Mouse (Mus musculus) embryonic fibroblast, embryonic 13.5 days (primary cell): ENCODE results near the gene Ppp2r1b.

Source experiments
- CTCF ChIP-seq: IDR thresholded peaks from 2 replicates; pipeline ENCODE4 v1.5.1; 2011; ENCODE audit warnings: mild to moderate bottlenecking, control low read depth, low read length, moderate library complexity, borderline replicate concordance; ENCODE audit not compliant: insufficient read depth
- POLR2A ChIP-seq: IDR thresholded peaks from 2 replicates; pipeline ENCODE4 v1.6.1; 2011; ENCODE audit warnings: low read depth, mild to moderate bottlenecking, control low read depth, low read length, moderate library complexity

GRCm38 (mm10) chr9:50877431-50877830 lies 32.3 kb downstream of the Ppp2r1b start:
- TF ChIP-seq CTCF (no peak), POLR2A (no peak)
